Mouse (Mus musculus): ENCODE measurements at regions not wholly inside any gene's neighbourhood (a gene's known extent, or its start where the extent isn't known, plus 50 kb on each side); places are given as distances from the start of the nearest gene placed in this dataset.
"Not testable (repeated sequence)": the region's sequence is repeated elsewhere in the genome, so short reads cannot be mapped to it uniquely, and the experiment has no call there.

- no peak for ATAC-seq (replicated peaks)
- Histone ChIP-seq H3K36me3 (replicated peaks) (no peaks in the 10 kb centered on the region), H3K27ac (no peak overlapping the region), H3K4me1 (no peaks in the 10 kb centered on the region), H3K4me2 (no peak overlapping the region), H3K4me3 (no peak overlapping the region), H3K9ac (no peak overlapping the region), H3K9me3 (no peaks in the 10 kb centered on the region), H3K27me3 (replicated peaks) (no peaks in the 10 kb centered on the region)
- 92% methylated on average over 4 of the region's 4 CpGs for WGBS
These were observed 108.3 kb upstream of the Nrip1 start for GRCm38 (mm10) chr16:76481966-76482365.

- no peak overlapping the region for H3K4me3 ChIP-seq
- H3K9me3 ChIP-seq: no peaks in the 10 kb centered on the region
- no peak overlapping the region for H3K4me2 ChIP-seq
- H3K36me3 ChIP-seq (replicated peaks): no peaks in the 10 kb centered on the region
- H3K27me3 ChIP-seq (replicated peaks): no peaks in the 10 kb centered on the region
- H3K27ac ChIP-seq: no peak overlapping the region
- H3K9ac ChIP-seq: no peak overlapping the region
- no peak for ATAC-seq (replicated peaks)
- H3K4me1 ChIP-seq: no peaks in the 10 kb centered on the region
- 88% methylated on average over 8 of the region's 8 CpGs for WGBS
These were observed 103.8 kb upstream of the Nrip1 start for GRCm38 (mm10) chr16:76477474-76477873.

GRCm38 (mm10) chr16:76474481-76474880 lies 100.9 kb upstream of the Nrip1 start:
- Histone ChIP-seq H3K36me3 (replicated peaks) (no peaks in the 10 kb centered on the region), H3K9ac (no peak overlapping the region), H3K4me1 (no peaks in the 10 kb centered on the region), H3K4me3 (no peak overlapping the region), H3K4me2 (no peak overlapping the region), H3K9me3 (no peaks in the 10 kb centered on the region), H3K27me3 (replicated peaks) (no peaks in the 10 kb centered on the region), H3K27ac (no peak overlapping the region)
- WGBS: 91% methylated on average over 6 of the region's 6 CpGs
- no peak for ATAC-seq (replicated peaks)

- no peak overlapping the region for H3K4me2 ChIP-seq
- 81% methylated on average over 3 of the region's 3 CpGs for WGBS
- H3K4me3 ChIP-seq: no peak overlapping the region
- no peaks in the 10 kb centered on the region for H3K9me3 ChIP-seq
- no peak overlapping the region for H3K27ac ChIP-seq
- no peak overlapping the region for H3K9ac ChIP-seq
- H3K27me3 ChIP-seq (replicated peaks): no peaks in the 10 kb centered on the region
- no peaks in the 10 kb centered on the region for H3K36me3 ChIP-seq (replicated peaks)
- H3K4me1 ChIP-seq: no peaks in the 10 kb centered on the region
- no peak for ATAC-seq (replicated peaks)
These were observed 98.8 kb upstream of the Nrip1 start for GRCm38 (mm10) chr16:76472386-76472785.

- H3K36me3 ChIP-seq (replicated peaks): no peaks in the 10 kb centered on the region
- no peaks in the 10 kb centered on the region for H3K4me1 ChIP-seq
- no peak overlapping the region for H3K4me2 ChIP-seq
- H3K27me3 ChIP-seq (replicated peaks): no peaks in the 10 kb centered on the region
- no peak overlapping the region for H3K9ac ChIP-seq
- WGBS: 69% methylated on average over 3 of the region's 3 CpGs
- H3K4me3 ChIP-seq: no peak overlapping the region
- H3K27ac ChIP-seq: no peak overlapping the region
- H3K9me3 ChIP-seq: no peaks in the 10 kb centered on the region
- no peak for ATAC-seq (replicated peaks)
These were observed 97.5 kb upstream of the Nrip1 start for GRCm38 (mm10) chr16:76471081-76471480.

GRCm38 (mm10) chr16:76459521-76459920 lies 85.9 kb upstream of the Nrip1 start:
- ATAC-seq (replicated peaks): no peak
- H3K9ac ChIP-seq: no peak overlapping the region
- no peaks in the 10 kb centered on the region for H3K36me3 ChIP-seq (replicated peaks)
- H3K4me1 ChIP-seq: no peaks in the 10 kb centered on the region
- H3K4me2 ChIP-seq: no peak overlapping the region
- no peaks in the 10 kb centered on the region for H3K9me3 ChIP-seq
- no peaks in the 10 kb centered on the region for H3K27me3 ChIP-seq (replicated peaks)
- no peak overlapping the region for H3K27ac ChIP-seq
- WGBS: 89% methylated on average over 1 of the region's 1 CpGs
- H3K4me3 ChIP-seq: no peak overlapping the region

GRCm38 (mm10) chr16:76456300-76456599 lies 82.6 kb upstream of the Nrip1 start:
- H3K27me3 ChIP-seq (replicated peaks); H3K4me3 ChIP-seq; H3K9ac ChIP-seq; H3K4me1 ChIP-seq; H3K36me3 ChIP-seq (replicated peaks); H3K27ac ChIP-seq; ATAC-seq (replicated peaks); H3K9me3 ChIP-seq; H3K4me2 ChIP-seq: not testable (repeated sequence)
- 82% methylated on average over 2 of the region's 2 CpGs for WGBS

GRCm38 (mm10) chr16:76455499-76456299 lies 82.1 kb upstream of the Nrip1 start:
- Histone ChIP-seq H3K36me3 (replicated peaks) (no peaks in the 10 kb centered on the region), H3K4me3 (no peak overlapping the region), H3K4me1 (peaks cover 7% of the 10 kb centered on the region), H3K27ac (no peak overlapping the region), H3K4me2 (no peak overlapping the region), H3K27me3 (replicated peaks) (no peaks in the 10 kb centered on the region), H3K9me3 (peaks cover 4% of the 10 kb centered on the region; the same call in 1 of the 2 replicates), H3K9ac (no peak overlapping the region)
- WGBS: 81% methylated on average over 9 of the region's 9 CpGs
- ATAC-seq (replicated peaks): no peak

- 70% methylated on average over 17 of the region's 17 CpGs for WGBS
- no peak overlapping the region for H3K27ac ChIP-seq
- H3K9me3 ChIP-seq: peaks cover 4% of the 10 kb centered on the region; the same call in 1 of the 2 replicates
- no peak for ATAC-seq (replicated peaks)
- no peak overlapping the region for H3K4me3 ChIP-seq
- peaks cover 7% of the 10 kb centered on the region for H3K4me1 ChIP-seq
- no peak overlapping the region for H3K9ac ChIP-seq
- no peak overlapping the region for H3K4me2 ChIP-seq
- H3K27me3 ChIP-seq (replicated peaks): no peaks in the 10 kb centered on the region
- H3K36me3 ChIP-seq (replicated peaks): no peaks in the 10 kb centered on the region
These were observed 81.3 kb upstream of the Nrip1 start for GRCm38 (mm10) chr16:76454741-76455465.

- WGBS: 7% methylated on average over 11 of the region's 11 CpGs
- Histone ChIP-seq H3K36me3 (replicated peaks) (no peaks in the 10 kb centered on the region), H3K4me1 (peaks cover 7% of the 10 kb centered on the region), H3K4me2 (no peak overlapping the region), H3K9ac (no peak overlapping the region), H3K4me3 (no peak overlapping the region), H3K9me3 (peaks cover 4% of the 10 kb centered on the region; the same call in 1 of the 2 replicates), H3K27ac (no peak overlapping the region), H3K27me3 (replicated peaks) (no peaks in the 10 kb centered on the region)
- ATAC-seq (replicated peaks): no peak; the same call in 1 of the 2 replicates
These were observed 80.0 kb upstream of the Nrip1 start for GRCm38 (mm10) chr16:76453457-76454200.

- 79% methylated on average over 3 of the region's 3 CpGs for WGBS
- no peak overlapping the region for H3K4me3 ChIP-seq
- no peak overlapping the region for H3K9ac ChIP-seq
- H3K9me3 ChIP-seq: peaks cover 4% of the 10 kb centered on the region; the same call in 1 of the 2 replicates
- H3K4me2 ChIP-seq: no peak overlapping the region
- H3K36me3 ChIP-seq (replicated peaks): no peaks in the 10 kb centered on the region
- ATAC-seq (replicated peaks): no peak
- H3K27me3 ChIP-seq (replicated peaks): no peaks in the 10 kb centered on the region
- H3K27ac ChIP-seq: no peak overlapping the region
- H3K4me1 ChIP-seq: peaks cover 5% of the 10 kb centered on the region
These were observed 75.1 kb upstream of the Nrip1 start for GRCm38 (mm10) chr16:76448773-76449172.

GRCm38 (mm10) chr16:76447033-76447432 lies 73.4 kb upstream of the Nrip1 start:
- H3K9ac ChIP-seq: no peak overlapping the region
- H3K4me2 ChIP-seq: no peak overlapping the region
- H3K27ac ChIP-seq: no peak overlapping the region
- no peak overlapping the region for H3K4me3 ChIP-seq
- WGBS: 60% methylated on average over 3 of the region's 3 CpGs
- peaks cover 4% of the 10 kb centered on the region; the same call in 1 of the 2 replicates for H3K9me3 ChIP-seq
- no peaks in the 10 kb centered on the region for H3K27me3 ChIP-seq (replicated peaks)
- no peaks in the 10 kb centered on the region for H3K4me1 ChIP-seq
- no peaks in the 10 kb centered on the region for H3K36me3 ChIP-seq (replicated peaks)
- ATAC-seq (replicated peaks): no peak
